Mouse (Mus musculus): ENCODE results near the gene 6030452D12Rik.

The 6030452D12Rik gene

GRCm38 (mm10) chr8:106516581-106516980, 16.3 kb downstream of the 6030452D12Rik start:
- no peak for DNase-seq (ENCODE audit: low spot score in 2 of 2)

GRCm38 (mm10) chr8:106518763-106519162, 18.4 kb downstream of the 6030452D12Rik start:
- DNase-seq (ENCODE audit: low spot score in 2 of 2) = no peak

- no peak for DNase-seq (ENCODE audit: low spot score in 2 of 2)
Measured at GRCm38 (mm10) chr8:106520578-106520977, 20.3 kb downstream of the 6030452D12Rik start.

GRCm38 (mm10) chr8:106521845-106522244, 21.5 kb downstream of the 6030452D12Rik start:
- no peak for DNase-seq (ENCODE audit: low spot score in 2 of 2)

- no peak for DNase-seq (ENCODE audit: low spot score in 2 of 2)
Measured at GRCm38 (mm10) chr8:106526725-106527124, 26.4 kb downstream of the 6030452D12Rik start.

- DNase-seq (ENCODE audit: low spot score in 2 of 2) = no peak
Measured at GRCm38 (mm10) chr8:106527241-106528036, 27.1 kb downstream of the 6030452D12Rik start.

GRCm38 (mm10) chr8:106528596-106529249, 28.4 kb downstream of the 6030452D12Rik start:
- DNase-seq (ENCODE audit: low spot score in 2 of 2) = no peak

- no peak for DNase-seq (ENCODE audit: low spot score in 2 of 2)
Measured at GRCm38 (mm10) chr8:106529885-106530482, 29.7 kb downstream of the 6030452D12Rik start.

- no peak for DNase-seq (ENCODE audit: low spot score in 2 of 2)
Measured at GRCm38 (mm10) chr8:106530566-106530965, 30.2 kb downstream of the 6030452D12Rik start.

- no peak for DNase-seq (ENCODE audit: low spot score in 2 of 2)
Measured at GRCm38 (mm10) chr8:106533709-106534108, 33.4 kb downstream of the 6030452D12Rik start.

- peak; percentile 28 to 56 for DNase-seq (ENCODE audit: low spot score in 2 of 2)
Measured at GRCm38 (mm10) chr8:106534449-106534848, 34.1 kb downstream of the 6030452D12Rik start.

GRCm38 (mm10) chr8:106535448-106535847, 35.1 kb downstream of the 6030452D12Rik start:
- DNase-seq (ENCODE audit: low spot score in 2 of 2) = no peak

- DNase-seq (ENCODE audit: low spot score in 2 of 2) = no peak
Measured at GRCm38 (mm10) chr8:106539193-106539592, 38.9 kb downstream of the 6030452D12Rik start.

GRCm38 (mm10) chr8:106541002-106541401, 40.7 kb downstream of the 6030452D12Rik start:
- DNase-seq (ENCODE audit: low spot score in 2 of 2) = no peak

- DNase-seq (ENCODE audit: low spot score in 2 of 2) = no peak
Measured at GRCm38 (mm10) chr8:106543043-106543442, 42.7 kb downstream of the 6030452D12Rik start.

- DNase-seq (ENCODE audit: low spot score in 2 of 2) = no peak
Measured at GRCm38 (mm10) chr8:106545149-106545548, 44.8 kb downstream of the 6030452D12Rik start.

- DNase-seq (ENCODE audit: low spot score in 2 of 2) = no peak
Measured at GRCm38 (mm10) chr8:106546746-106547145, 46.4 kb downstream of the 6030452D12Rik start.

- no peak for DNase-seq (ENCODE audit: low spot score in 2 of 2)
Measured at GRCm38 (mm10) chr8:106548366-106548936, 48.1 kb downstream of the 6030452D12Rik start.

GRCm38 (mm10) chr8:106550906-106551305, 50.6 kb downstream of the 6030452D12Rik start:
- no peak for DNase-seq (ENCODE audit: low spot score in 2 of 2)

- DNase-seq (ENCODE audit: low spot score in 2 of 2) = no peak
Measured at GRCm38 (mm10) chr8:106554011-106554410, 53.7 kb downstream of the 6030452D12Rik start.

- no peak for DNase-seq (ENCODE audit: low spot score in 2 of 2)
Measured at GRCm38 (mm10) chr8:106556068-106556645, 55.8 kb downstream of the 6030452D12Rik start.

Data from right cerebral cortex, postnatal 10 days (tissue).